Mouse (Mus musculus) midbrain, embryonic 15.5 days (tissue): ENCODE results near the gene Pecam1. TPM values are rescaled to one million over a fixed set of nuclear protein-coding genes. Genes with fewer than 3 reads are reported as not detected.

Experiments used
- ATAC-seq: fragments of 200-750 bp; cut with Nextera tagmentation; replicated peaks from 2 replicates; pipeline ENCODE4 v1.8.0; 2017; ENCODE audit warnings: moderate TSS enrichment
- H3K27ac ChIP-seq: fragments of 300-500 bp; sonication (generic); 2 replicates; pipeline ENCODE4 v1.5.1; 2015; ENCODE audit warnings: mild to moderate bottlenecking, inconsistent platforms
- H3K27me3 ChIP-seq: fragments of 300-500 bp; sonication (generic); replicated peaks from 2 replicates; pipeline ENCODE4 v1.6.1; 2015; ENCODE audit warnings: inconsistent platforms
- H3K36me3 ChIP-seq: fragments of 300-500 bp; sonication (generic); replicated peaks from 2 replicates; pipeline ENCODE4 v1.6.1; 2015; ENCODE audit warnings: inconsistent platforms
- H3K4me1 ChIP-seq: fragments of 300-500 bp; sonication (generic); 2 replicates; pipeline ENCODE4 v1.6.1; 2015; ENCODE audit warnings: inconsistent platforms
- H3K4me2 ChIP-seq: fragments of 300-500 bp; sonication (generic); 2 replicates; pipeline ENCODE4 v1.6.1; 2015; ENCODE audit warnings: inconsistent platforms, mild to moderate bottlenecking, moderate library complexity
- H3K4me3 ChIP-seq: fragments of 300-500 bp; sonication (generic); 2 replicates; pipeline ENCODE4 v1.5.1; 2015; ENCODE audit warnings: mild to moderate bottlenecking, inconsistent platforms
- H3K9ac ChIP-seq: fragments of 300-500 bp; sonication (generic); 2 replicates; pipeline ENCODE4 v1.6.1; 2015; ENCODE audit warnings: mild to moderate bottlenecking, inconsistent platforms
- H3K9me3 ChIP-seq: fragments of 300-500 bp; sonication (generic); 2 replicates; pipeline ENCODE4 v1.6.1; 2016; ENCODE audit warnings: inconsistent platforms
- WGBS: fragments of 180-500 bp; shearing (Covaris S2); methylation state at CpG from one replicate; pipeline ENCODE4 v1.1.7; 2015; ENCODE audit warnings: mixed read lengths; 5-methylcytosine and 5-hydroxymethylcytosine counted together
- polyA plus RNA-seq: library from polyadenylated mRNA; unstranded; fragments of >200 nt; fragmentation: Nextera tagmentation; extraction: Ambion mirVana; gene quantifications from 2 replicates; pipeline ENCODE4 v1.2.1, GENCODE M21; 2015

The Pecam1 gene
- polyA plus RNA-seq, 1 experiment from 2014 or later: 15.1 TPM

GRCm38 (mm10) chr11:106780590-106781220 lies 30.3 kb upstream of the Pecam1 start:
- Histone ChIP-seq H3K9me3 (no peaks in the 10 kb centered on the region), H3K9ac (no peak overlapping the region), H3K27me3 (no peaks in the 10 kb centered on the region), H3K4me3 (no peak overlapping the region), H3K4me2 (no peak overlapping the region), H3K36me3 (peaks cover 35% of the 10 kb centered on the region), H3K4me1 (peaks cover 46% of the 10 kb centered on the region), H3K27ac (no peak overlapping the region)
- 73% methylated on average over 6 of the region's 6 CpGs for WGBS
- ATAC-seq: no peak

GRCm38 (mm10) chr11:106780089-106780425 lies 29.6 kb upstream of the Pecam1 start:
- Histone ChIP-seq H3K4me1 (peaks cover 40% of the 10 kb centered on the region), H3K4me3 (no peak overlapping the region), H3K9me3 (no peaks in the 10 kb centered on the region), H3K36me3 (peaks cover 33% of the 10 kb centered on the region), H3K4me2 (peak overlapping the region; percentile 71), H3K27ac (peak overlapping the region; percentile 88; the same call in 1 of the 2 replicates), H3K27me3 (no peaks in the 10 kb centered on the region), H3K9ac (no peak overlapping the region)
- WGBS: 61% methylated on average over 4 of the region's 4 CpGs
- no peak; the same call in 1 of the 2 replicates for ATAC-seq

- Histone ChIP-seq H3K27me3 (no peaks in the 10 kb centered on the region), H3K4me1 (peaks cover 36% of the 10 kb centered on the region), H3K27ac (peak within 1 kb of the TSS; percentile 88), H3K36me3 (peaks cover 36% of the 10 kb centered on the region), H3K4me3 (peak within 1 kb of the TSS; percentile 60), H3K9me3 (no peaks in the 10 kb centered on the region), H3K9ac (peak within 1 kb of the TSS; percentile 86), H3K4me2 (peak within 1 kb of the TSS; percentile 71)
- ATAC-seq: peak; percentile 99
- WGBS: 2% methylated on average over 30 of the region's 30 CpGs
Measured at GRCm38 (mm10) chr11:106779388-106780088, 29.1 kb upstream of the Pecam1 start, which contains the start of gene Polg2. TSS of gene Polg2 (minus strand) at chr11:106779537.

GRCm38 (mm10) chr11:106778589-106779387 lies 28.4 kb upstream of the Pecam1 start:
- Histone ChIP-seq H3K27ac (peak overlapping the region; percentile 88), H3K9ac (peak overlapping the region; percentile 86), H3K36me3 (peaks cover 31% of the 10 kb centered on the region), H3K4me2 (peak overlapping the region; percentile 71), H3K4me3 (peak overlapping the region; percentile 60), H3K27me3 (no peaks in the 10 kb centered on the region), H3K4me1 (peaks cover 31% of the 10 kb centered on the region), H3K9me3 (no peaks in the 10 kb centered on the region)
- ATAC-seq: no peak; the same call in 1 of the 2 replicates
- 2% methylated on average over 39 of the region's 39 CpGs for WGBS

- no peak overlapping the region; the same call in 1 of the 2 replicates for H3K4me3 ChIP-seq
- no peak for ATAC-seq
- peaks cover 28% of the 10 kb centered on the region for H3K4me1 ChIP-seq
- H3K27ac ChIP-seq: no peak overlapping the region
- H3K9ac ChIP-seq: no peak overlapping the region
- peak overlapping the region; percentile 71; the same call in 1 of the 2 replicates for H3K4me2 ChIP-seq
- H3K36me3 ChIP-seq: peaks cover 28% of the 10 kb centered on the region
- no peaks in the 10 kb centered on the region for H3K27me3 ChIP-seq
- H3K9me3 ChIP-seq: no peaks in the 10 kb centered on the region
- 90% methylated on average over 7 of the region's 7 CpGs for WGBS
Measured at GRCm38 (mm10) chr11:106778132-106778531, 27.7 kb upstream of the Pecam1 start.

- ATAC-seq: no peak
- 98% methylated on average over 3 of the region's 3 CpGs for WGBS
- peaks cover 28% of the 10 kb centered on the region for H3K4me1 ChIP-seq
- H3K27ac ChIP-seq: no peak overlapping the region
- no peaks in the 10 kb centered on the region for H3K9me3 ChIP-seq
- no peak overlapping the region for H3K4me2 ChIP-seq
- peaks cover 28% of the 10 kb centered on the region for H3K36me3 ChIP-seq
- H3K9ac ChIP-seq: no peak overlapping the region
- no peaks in the 10 kb centered on the region for H3K27me3 ChIP-seq
- no peak overlapping the region for H3K4me3 ChIP-seq
Measured at GRCm38 (mm10) chr11:106777395-106777794, 27.0 kb upstream of the Pecam1 start.

- H3K4me3 ChIP-seq: no peak overlapping the region
- no peak overlapping the region for H3K27ac ChIP-seq
- H3K4me1 ChIP-seq: peaks cover 28% of the 10 kb centered on the region
- no peak overlapping the region for H3K4me2 ChIP-seq
- WGBS: 97% methylated on average over 4 of the region's 4 CpGs
- H3K9me3 ChIP-seq: no peaks in the 10 kb centered on the region
- H3K9ac ChIP-seq: no peak overlapping the region
- H3K36me3 ChIP-seq: peaks cover 28% of the 10 kb centered on the region; the same call in 1 of the 2 replicates
- ATAC-seq: no peak
- no peaks in the 10 kb centered on the region for H3K27me3 ChIP-seq
Measured at GRCm38 (mm10) chr11:106776960-106777359, 26.5 kb upstream of the Pecam1 start.

GRCm38 (mm10) chr11:106773061-106773460 lies 22.6 kb upstream of the Pecam1 start:
- Histone ChIP-seq H3K9ac (no peak overlapping the region), H3K36me3 (peaks cover 32% of the 10 kb centered on the region), H3K4me2 (no peak overlapping the region), H3K4me1 (peaks cover 8% of the 10 kb centered on the region; the same call in 1 of the 2 replicates), H3K4me3 (no peak overlapping the region), H3K27ac (no peak overlapping the region), H3K27me3 (no peaks in the 10 kb centered on the region), H3K9me3 (no peaks in the 10 kb centered on the region)
- 92% methylated on average over 9 of the region's 9 CpGs for WGBS
- no peak for ATAC-seq

GRCm38 (mm10) chr11:106770195-106770974 lies 20.0 kb upstream of the Pecam1 start:
- ATAC-seq: no peak

GRCm38 (mm10) chr11:106767516-106767915 lies 17.1 kb upstream of the Pecam1 start:
- peaks cover 27% of the 10 kb centered on the region for H3K36me3 ChIP-seq
- ATAC-seq: no peak
- H3K9me3 ChIP-seq: no peaks in the 10 kb centered on the region
- H3K27me3 ChIP-seq: no peaks in the 10 kb centered on the region
- no peak overlapping the region for H3K4me2 ChIP-seq
- no peak overlapping the region for H3K4me3 ChIP-seq
- H3K4me1 ChIP-seq: no peaks in the 10 kb centered on the region
- H3K9ac ChIP-seq: no peak overlapping the region
- H3K27ac ChIP-seq: no peak overlapping the region
- WGBS: 94% methylated on average over 4 of the region's 4 CpGs

More at GRCm38 (mm10) chr11:106770195-106770974, 20.0 kb upstream of the Pecam1 start:
- Histone ChIP-seq H3K4me3 (no peak overlapping the region), H3K4me1 (no peaks in the 10 kb centered on the region), H3K36me3 (peaks cover 45% of the 10 kb centered on the region), H3K9me3 (no peaks in the 10 kb centered on the region), H3K27me3 (no peaks in the 10 kb centered on the region), H3K9ac (no peak overlapping the region), H3K4me2 (no peak overlapping the region), H3K27ac (no peak overlapping the region)
- 96% methylated on average over 9 of the region's 9 CpGs for WGBS

- Histone ChIP-seq H3K4me2 (no peak overlapping the region), H3K27ac (no peak overlapping the region), H3K4me1 (no peaks in the 10 kb centered on the region), H3K9ac (no peak overlapping the region), H3K9me3 (no peaks in the 10 kb centered on the region), H3K36me3 (peaks cover 22% of the 10 kb centered on the region), H3K4me3 (no peak overlapping the region), H3K27me3 (no peaks in the 10 kb centered on the region)
- WGBS: 91% methylated on average over 4 of the region's 4 CpGs
- no peak for ATAC-seq
Measured at GRCm38 (mm10) chr11:106766611-106767162, 16.3 kb upstream of the Pecam1 start.
